Mouse (Mus musculus) embryo, embryonic 11 days (tissue): ENCODE data around the gene Gm42791.

Experiments
- DNase-seq: peaks from one replicate; pipeline ENCODE4 v3.0.0-alpha.2; 2015

The Gm42791 gene

DNA sequence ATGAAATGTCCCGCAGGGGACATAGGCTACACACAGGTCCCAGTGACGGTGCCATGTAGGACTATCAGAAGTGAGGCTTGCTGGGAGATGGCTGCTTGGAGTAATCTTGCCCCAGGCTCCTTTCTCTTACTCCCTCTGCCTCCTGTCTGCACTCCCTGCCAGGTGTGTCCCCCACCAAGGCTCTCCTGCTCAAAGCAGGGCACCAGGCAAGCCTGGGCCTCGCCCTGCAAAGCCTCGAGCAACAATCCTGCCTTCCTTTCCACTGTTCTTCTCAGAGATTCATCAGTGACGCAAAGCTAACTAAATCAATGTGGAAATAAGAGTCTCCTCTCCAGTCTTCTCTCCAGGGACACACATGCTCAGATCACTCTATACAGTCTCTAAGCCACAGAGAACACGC is 78.2 kb downstream of the Gm42791 start:
- DNase-seq: no peak

DNA sequence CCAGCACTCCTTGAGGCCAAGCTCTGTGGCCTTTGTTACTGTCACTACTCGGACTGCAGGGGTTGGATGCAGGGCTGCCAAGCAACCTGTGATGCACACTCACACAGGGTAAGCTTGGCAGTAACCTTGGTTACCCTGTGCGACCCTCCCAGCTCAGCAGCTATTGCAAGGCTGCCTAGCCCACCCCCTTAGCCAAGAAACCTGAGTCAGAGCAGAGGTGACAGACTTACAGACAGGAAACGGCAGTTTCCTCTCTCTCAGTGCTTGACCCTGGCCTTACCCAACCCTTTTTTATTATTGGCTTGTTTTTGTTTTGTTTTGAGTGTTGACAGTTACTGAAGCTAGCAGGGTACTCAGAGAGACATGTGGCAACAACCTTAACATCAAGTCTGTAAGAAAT is 82.7 kb downstream of the Gm42791 start:
- no peak for DNase-seq

DNA sequence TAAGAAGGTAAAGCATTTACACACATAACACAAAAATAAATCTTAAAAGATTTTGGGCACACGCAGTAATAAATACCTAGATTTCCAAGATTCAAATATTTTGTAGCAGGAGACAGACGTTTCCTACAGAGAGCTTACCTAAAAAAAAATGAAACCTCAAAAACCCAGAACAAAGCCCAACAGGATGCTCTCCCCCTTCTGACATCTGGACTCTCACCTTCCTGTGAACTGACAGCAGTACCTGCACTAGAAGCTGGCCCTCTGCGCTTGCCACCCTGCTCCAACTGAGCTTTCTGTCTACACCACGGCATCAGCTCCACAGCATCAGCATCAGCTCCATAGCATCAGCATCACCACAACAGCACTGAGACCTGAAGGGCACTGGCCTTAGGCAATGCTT is 84.9 kb downstream of the Gm42791 start:
- DNase-seq: no peak

DNA sequence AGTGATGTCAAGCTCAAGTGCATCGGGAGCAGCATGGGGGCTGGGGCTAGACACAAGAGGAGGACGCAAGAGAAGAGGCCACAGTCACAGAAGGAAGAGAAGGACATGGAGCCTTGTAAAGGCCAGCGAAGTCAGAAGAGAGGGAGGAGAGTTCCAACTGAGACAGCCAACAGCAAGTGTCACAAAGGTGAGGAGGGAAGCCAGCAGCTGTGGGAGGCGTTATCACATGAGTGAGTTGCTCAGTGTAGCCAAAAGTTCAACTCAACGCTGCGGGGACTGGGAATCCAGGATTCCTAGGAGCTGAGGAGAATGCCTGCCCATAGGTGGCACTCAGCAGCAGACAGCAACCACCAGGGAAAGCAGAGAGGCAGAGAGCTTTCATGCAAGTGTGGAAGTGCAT is 85.5 kb downstream of the Gm42791 start:
- peak; percentile 46 for DNase-seq

DNA sequence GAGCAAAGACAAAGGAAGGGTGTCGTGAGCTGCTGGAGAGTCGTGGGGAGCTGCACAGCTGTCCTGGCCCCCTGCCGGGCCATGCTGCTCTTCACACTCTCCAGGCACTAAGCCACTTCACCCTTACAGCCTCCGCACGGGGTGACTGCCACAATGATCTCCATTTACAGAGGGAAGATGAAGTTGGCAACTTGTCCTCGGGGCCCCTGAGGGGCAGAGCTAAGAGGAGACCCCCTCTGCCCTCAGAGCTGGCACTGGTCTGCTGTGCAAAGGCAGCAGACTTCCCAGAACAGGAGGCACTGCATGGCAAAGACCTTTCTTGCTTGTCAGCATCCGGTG is 85.9 kb downstream of the Gm42791 start:
- DNase-seq: no peak

DNA sequence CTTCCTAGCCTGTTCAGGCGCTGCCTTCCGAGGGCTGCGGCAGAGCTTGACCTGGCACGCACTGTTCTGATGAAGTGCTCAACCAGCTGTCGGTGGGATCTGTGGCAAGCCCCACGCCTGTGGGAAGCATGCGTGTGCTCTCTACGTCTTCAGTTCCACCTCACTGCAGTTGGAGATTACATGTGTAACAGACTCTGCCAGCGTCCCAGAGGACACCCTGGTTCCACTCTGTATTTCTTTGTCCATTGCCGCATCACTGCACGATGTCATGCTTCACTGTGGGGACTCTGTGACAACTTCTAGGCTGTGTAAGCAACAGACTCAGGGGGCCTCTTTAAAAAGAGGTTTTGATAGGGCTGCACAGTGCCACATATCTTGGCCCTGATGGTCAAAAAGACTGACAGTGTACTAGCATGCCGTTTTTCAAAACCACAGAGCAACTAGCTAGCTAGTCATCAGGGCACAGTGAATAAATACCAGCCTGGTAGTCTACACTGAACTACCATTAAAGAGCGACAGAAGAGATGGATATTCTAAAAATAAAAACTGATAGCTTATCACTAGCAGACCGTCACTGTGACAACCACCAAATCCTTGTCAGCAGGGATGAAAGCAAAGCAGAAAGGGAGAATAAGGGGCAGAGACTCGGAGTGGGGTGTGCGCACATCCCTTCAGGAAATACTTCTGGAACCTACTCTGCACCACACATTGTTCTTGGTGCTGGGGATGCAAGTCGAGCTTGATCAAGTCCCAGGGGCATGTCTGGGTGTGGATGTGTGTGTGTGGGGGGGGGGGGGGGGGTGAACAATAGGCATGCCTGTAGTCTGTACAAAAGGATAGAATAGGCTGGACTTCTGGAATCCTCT is 86.5 kb downstream of the Gm42791 start:
- DNase-seq: no peak

DNA sequence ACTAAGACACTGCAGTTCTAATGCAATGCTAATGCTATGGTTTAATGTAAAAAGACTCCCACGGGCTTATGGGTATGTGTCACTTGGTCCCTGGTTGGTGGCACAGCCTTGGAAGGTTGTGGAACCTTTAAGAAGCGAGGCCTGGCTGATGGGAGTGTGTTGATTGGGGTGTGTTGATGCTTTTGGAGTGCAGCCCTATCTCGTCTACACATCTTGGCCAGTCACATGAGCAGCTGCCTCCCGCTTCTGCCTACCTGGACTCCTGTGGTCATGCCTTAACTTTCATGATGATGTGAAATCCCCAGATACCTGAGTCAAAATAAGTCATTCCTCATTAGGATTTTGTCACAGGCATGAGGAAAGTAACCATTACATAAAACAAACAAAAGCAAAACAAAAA is 88.6 kb downstream of the Gm42791 start:
- DNase-seq: no peak

DNA sequence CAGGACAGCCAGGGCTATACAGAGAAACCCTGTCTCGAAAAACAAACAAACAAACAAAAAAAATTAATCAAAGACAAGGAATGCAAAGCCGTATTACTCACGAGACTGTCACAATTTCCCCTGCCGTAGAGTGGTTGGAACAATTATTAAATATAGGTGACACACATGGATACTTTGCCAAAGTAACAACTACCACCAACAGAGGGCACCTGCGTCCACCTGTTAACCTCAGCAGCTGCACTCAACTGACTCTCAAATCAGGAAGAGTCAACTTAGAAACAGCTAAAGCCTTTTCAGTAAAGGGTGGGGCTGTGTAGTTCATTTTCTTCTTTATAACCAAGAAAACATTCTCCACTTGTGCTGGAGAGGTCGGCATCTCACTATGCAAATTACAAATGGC is 90.1 kb downstream of the Gm42791 start:
- DNase-seq: peak; percentile 64

DNA sequence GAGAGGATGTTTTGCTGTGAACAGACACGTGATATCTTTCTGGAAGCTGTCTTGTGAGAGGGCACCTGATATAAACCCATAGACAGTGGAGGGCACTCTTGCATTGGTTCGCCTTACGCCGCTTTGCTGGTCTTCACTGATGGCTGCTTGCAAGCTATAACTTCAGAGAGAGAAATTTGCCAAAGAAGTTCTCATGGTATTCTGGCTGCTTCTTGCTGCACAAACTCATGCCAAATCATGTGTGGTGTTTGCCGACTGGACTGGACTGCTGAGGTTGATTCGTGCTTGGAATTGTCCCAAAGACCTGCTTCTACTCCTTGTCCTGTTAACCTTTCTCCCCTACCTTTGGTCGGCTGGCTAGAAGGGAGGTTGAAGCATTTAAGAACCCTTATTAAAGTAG is 95.6 kb downstream of the Gm42791 start:
- no peak for DNase-seq

DNA sequence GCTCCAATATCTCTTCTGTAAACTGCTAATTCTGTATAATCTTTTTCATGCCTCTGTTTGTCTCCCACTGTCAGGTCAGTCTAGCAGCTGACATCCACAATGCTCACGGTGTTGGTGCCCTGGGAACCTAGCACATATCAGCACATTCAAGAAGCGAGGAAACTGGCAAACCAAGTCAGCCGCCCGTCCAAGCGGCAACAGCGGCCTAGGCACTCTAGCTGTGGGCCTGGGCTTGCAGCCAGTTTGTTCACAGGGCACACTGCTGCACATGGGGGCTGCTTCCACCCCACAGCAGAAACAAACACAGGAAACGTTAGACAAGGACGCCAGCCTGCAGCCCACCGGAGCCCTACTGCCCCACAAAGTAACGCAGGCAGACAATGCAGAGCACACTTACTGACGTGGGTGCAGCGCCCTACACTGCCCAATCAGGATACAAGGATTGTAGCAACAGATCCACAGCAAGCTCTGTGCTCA is 97.0 kb downstream of the Gm42791 start:
- no peak for DNase-seq

DNA sequence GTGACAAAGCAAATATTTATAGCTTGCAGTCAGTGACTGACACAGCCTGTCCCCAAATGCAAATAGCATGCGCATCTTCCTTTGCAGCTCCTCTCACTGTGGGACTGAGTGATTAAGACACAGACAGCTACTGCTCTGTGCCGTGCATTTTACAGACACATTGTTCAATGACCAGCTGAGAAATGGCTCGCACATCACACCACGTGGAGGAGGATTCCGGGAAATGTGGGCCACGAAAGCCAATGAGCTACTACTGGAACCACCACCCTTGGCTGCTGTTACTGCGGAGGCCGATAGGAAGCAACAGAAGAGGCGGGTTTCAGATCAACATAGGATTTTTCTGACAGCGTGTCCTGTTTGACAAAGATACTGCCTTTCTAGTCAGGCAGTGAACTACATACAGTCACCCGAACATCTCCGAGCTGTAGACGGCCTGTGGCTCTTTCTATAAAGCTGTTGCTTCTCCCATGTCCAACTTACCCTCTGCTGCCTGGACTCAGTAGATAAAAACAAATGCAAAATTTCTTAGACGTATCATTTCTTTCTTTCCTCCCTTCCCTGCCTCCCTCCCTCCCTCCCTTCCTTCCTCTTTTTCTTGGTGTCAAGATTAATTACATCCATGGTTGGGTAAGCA is 97.8 kb downstream of the Gm42791 start:
- no peak for DNase-seq

DNA sequence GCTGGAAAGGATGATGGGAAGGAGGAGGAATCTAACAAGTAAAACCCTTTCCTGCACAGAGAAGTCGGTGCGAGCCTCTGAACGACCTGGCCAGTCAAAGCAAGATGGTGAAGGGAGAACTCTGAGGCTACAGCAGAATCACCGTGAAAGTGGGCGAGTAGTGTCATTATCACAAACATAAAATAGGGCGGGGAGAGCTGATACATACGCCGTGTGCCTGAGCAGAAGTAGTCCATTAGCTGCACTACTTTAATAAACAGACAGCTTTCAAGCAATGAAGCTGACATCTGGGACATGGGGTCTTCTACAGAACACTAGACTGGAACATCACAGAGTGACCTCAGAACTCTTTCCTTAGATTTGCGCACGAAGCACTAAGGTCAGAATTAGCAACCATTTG is 98.4 kb downstream of the Gm42791 start:
- no peak for DNase-seq

DNA sequence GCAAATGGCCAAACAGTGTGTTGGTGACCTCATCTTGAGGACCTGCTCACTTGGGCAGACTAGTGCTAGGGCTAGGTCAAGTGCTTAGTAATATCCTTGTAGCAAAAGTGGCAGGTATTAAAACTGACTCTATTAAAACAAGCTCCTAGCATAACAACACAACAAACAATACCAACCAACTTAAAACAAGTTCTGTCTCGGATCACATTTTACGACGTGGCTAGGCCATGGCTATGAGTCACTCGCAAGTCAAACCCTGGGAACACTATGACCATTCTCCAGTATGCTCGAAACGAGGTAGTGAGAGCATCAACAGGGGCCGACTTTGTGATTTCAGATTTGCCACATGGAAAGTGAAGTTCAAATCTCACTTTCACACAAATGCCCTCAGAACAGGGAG is 99.1 kb downstream of the Gm42791 start:
- DNase-seq: no peak

DNA sequence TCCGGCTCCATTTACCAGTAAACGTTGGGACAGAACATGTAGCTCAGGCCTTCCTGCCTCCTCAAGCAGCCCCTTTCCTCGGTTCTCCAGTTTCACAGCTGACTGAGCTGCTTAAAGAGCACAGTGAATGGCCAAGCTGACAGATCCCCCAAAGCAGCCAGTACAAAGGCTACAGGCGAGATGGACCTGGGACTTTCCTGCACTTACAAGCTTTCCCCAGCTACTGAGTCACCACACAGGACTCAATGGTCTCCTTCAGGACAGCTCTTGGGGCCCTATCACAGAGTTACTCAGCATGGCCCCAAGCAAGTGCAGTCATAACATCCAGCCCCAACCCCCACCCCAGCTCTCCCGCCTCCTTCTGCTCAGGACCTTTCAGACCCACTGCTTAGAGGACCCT is 99.9 kb downstream of the Gm42791 start:
- DNase-seq: no peak

DNA sequence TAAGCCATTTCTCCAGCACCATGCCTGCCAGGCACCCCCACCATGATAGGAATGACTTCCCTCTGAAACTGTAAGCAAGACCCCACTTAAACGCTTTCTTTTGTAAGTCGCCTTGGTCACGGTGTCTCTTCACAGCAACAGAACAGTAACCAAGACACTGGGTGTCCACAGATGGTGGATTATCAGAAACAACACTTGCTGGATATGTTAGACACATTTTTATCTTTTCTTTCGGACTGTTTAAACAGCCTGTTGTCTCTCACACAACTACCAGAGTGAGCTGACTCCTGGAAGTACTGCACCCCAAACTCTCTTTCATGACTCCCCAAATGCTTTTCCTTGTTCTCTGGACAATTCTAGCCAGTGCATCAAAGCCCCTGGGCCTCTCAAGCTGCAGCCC is 104.7 kb downstream of the Gm42791 start:
- DNase-seq: no peak

DNA sequence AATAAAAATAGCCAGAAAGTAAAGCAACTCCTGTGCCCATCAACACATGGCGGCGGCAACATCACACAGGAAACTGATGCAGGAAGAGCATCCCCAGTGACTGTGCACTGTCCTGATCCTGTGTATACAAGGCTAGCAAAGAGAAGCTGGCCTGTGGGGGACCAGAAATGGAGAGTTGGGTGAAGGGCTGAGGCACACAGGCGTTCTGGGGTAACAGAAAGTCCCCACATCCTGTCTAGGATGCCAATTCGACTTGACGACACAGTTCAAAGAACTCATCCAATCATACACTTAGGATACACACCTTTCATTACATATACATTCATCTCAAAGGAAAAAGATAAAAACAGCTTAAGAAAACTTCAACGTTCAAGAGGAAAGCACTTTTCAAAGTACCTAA is 106.9 kb downstream of the Gm42791 start:
- DNase-seq: no peak

DNA sequence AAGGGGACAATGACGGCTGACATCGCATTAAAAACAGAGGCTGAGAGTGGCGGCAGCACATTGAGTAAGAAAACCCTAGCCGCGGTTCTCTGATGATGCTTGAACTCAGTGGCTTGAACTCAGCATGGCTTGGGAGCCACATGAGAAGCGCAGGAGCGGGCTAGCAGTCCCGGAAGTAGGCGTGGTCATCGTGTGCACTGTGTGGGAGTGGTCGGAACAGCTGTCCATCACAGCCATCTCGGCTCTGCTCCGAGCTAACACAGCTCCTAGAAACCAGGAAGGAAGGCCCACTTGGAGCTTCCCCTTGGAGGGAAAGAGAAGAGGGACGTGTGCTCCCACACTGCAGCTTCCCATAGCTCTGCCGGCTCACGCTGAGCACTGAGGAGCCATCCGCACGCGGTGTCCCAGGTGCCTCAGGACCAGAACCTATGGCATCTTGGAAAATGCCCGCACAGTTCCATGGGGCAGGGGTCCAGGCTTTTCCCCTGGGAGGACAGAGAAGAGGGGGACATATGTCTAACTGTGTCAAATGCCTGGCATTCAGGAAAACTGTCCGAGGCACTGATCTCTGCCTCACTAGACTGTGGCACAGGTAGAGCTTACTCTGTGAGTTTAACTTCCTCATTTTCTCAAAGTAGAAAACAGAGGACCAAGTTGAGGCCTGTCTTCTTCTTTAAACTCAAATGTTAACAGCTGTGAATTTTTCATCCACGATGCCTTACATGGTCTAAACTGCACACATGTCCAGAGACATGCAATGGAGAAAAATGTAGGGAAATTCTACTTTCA is 108.9 kb downstream of the Gm42791 start:
- DNase-seq: peak; percentile 90

DNA sequence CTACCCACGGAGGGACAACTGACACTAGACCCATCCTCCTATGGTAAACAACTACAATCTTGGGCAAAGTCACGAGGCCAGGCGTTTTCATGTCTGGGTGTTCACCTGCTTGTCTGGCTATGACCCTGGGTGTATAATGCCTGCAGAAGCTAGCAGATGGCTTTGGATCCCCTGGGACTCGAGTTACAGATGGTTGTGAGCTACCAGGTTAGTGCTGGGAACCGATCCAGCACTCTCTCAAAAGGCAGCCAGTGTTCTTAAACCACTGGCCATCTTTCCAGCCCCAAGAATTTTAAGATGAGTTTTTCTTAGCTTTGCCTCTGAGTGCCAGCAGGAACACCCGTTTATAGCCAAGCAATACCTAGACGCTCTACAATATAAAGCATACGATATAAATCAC is 111.3 kb downstream of the Gm42791 start:
- no peak for DNase-seq

DNA sequence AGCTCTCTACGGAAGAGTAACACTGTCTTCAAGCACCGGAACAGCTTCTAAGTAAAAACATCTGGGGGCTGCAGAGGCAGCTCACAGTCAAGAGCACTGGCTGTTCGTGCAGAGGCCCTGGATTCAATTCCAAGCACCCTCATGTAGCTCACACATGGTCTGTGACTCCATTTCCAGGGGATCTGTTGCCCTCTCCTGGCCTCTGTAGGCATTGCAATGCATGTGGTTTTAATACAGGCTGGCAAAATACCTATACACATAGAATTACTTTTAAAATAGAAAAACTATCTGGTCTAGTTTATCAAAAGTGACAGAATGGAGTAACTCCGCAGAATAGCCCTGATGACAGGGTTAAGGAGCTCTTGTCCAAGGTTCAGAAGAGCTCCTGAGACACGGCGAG is 115.7 kb downstream of the Gm42791 start:
- DNase-seq: no peak

DNA sequence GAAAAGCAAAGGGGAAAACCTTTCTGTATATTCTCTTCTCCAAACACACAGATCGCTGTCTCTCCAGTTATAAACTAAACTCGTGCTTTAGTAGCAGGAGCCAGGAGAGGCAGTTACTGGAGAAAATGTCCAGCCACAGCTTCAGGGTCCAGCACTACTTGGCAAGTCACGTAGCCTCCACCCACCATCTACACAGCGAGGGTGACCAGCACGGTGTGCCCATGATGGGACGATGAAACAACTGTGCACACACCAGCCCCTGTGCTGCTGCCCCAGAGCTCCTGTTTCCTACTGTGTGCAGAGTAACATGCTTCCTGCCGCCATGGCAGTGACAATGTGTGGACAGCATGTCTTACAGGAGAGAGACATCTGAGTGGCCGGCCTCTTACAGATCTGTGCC is 121.8 kb downstream of the Gm42791 start:
- DNase-seq: no peak

DNA sequence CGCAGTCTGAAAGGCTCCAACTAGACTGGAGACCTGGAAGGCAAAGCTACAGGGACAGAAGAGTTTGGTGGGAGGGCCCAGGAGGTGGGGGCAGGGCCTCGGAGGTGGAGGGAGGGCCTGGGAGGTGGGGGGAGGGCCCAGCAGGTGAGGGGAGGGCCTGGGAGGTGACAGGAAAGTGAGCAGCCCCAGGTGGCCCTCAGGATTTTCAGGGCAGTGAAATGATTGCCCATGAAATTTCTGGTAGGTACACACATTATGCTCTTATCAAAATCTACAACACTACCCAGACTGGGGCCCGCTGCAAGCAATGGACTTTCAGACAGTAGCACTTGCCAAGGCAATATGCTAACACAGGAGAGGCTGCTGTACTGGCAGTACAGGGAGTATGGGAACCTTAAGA is 125.4 kb downstream of the Gm42791 start:
- no peak for DNase-seq

DNA sequence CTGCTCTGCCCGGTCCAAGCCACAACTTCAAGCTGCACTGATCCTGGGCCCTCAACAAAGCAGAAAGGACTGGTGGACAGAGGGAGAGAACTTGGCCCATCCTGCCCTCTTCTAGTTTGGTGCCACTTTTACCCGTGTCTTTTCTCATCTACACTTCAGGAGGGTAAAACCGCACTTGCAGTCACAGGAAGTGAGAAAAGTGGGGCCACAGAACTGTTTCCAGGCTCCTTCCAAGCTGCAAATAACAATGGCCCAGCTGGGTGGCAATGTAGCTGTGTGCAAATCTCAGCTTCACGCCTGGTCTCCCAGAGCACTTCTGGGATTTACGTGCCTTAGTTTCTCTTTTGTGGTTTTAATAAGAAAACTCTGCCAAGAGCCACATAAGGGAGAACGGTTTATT is 127.2 kb downstream of the Gm42791 start:
- no peak for DNase-seq

DNA sequence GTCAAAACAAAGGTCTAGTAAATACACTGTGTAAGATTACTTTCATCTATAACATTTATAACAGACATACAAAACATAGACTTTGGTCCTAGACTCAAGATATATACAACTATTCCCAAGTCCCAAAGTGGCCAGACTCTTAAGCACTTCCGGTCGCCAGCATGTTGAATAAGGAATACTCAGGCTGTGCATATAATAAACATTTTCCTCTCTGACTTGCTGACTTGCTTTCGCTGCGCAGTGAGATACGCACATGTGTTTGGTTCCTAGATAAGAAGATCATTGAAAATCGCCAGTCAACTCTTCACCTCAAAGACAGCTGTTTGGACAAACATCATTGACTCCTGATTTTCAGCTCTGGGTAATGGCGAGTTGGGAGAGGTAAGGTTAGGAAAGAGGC is 127.8 kb downstream of the Gm42791 start:
- no peak for DNase-seq

DNA sequence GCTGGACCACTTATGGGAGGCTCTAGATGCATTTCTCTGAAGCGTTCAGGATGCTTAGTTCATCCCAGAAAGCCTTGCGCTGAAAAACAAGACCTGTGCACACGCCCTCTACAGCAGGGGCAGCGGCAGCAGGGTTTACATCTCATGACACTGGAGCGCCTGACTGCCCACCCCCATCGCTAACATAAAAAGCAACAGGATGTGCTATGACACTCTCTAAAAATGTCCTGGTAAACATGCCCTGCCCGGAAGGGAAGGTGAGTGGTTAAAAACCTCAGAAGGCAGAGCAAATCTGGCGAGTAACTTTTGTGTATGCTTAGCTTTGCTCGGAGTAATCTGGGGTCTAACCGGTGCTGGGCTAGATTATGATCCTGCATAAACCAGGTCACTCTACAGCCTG is 128.4 kb downstream of the Gm42791 start:
- no peak for DNase-seq
